Mouse (Mus musculus) gastrocnemius, adult 2 months (tissue): ENCODE results near the gene Plin5. TPM values are rescaled to one million over a fixed set of nuclear protein-coding genes. Genes with fewer than 3 reads are reported as not detected.
"Not testable (repeated sequence)": the region's sequence is repeated elsewhere in the genome, so short reads cannot be mapped to it uniquely, and the experiment has no call there.

Experiments used
- DNase-seq: peaks from one replicate; pipeline ENCODE4 v3.0.0; 2022
- H3K27ac ChIP-seq: fragments of 200-600 bp; 2 replicates; pipeline ENCODE4 v1.8.1; 2022; ENCODE audit warnings: mild to moderate bottlenecking
- H3K4me3 ChIP-seq: fragments of 200-600 bp; 2 replicates; pipeline ENCODE4 v1.8.1; 2022; ENCODE audit warnings: mild to moderate bottlenecking, moderate library complexity
- CTCF ChIP-seq: fragments of 200-600 bp; IDR thresholded peaks from 2 replicates; pipeline ENCODE4 v1.8.1; 2022; ENCODE audit warnings: antibody characterized with exemption, mild to moderate bottlenecking, moderate library complexity
- intact Hi-C: fragments of 180-260 bp; cut with DNase I; formaldehyde crosslinking; loops from one replicate; pipeline ENCODE4 v1.15.1; 2025
- total RNA-seq, 2 experiments: library from RNA; stranded (reverse); gene quantifications; 2 replicates each; pipeline ENCODE4 v1.2.3; 2021

Plin5 gene
- total RNA-seq, 2 experiments from 2014 or later: 22.9 to 55.7 TPM

- intact Hi-C loops: loop anchor here (5.0 kb wide), 1 partner anchor 117 kb away; the partner anchor contains the start of gene Yju2
- Histone ChIP-seq H3K4me3 (peak overlapping the region; percentile 97), H3K27ac (peak overlapping the region; percentile 98)
- TF ChIP-seq CTCF: no peak
- DNase-seq: peak; percentile 89
Observed at GRCm38 (mm10) chr17:56074097-56074826, 43.1 kb downstream of the Plin5 start.

GRCm38 (mm10) chr17:56072243-56072642 is 45.2 kb downstream of the Plin5 start:
- intact Hi-C loops: loop anchor here (5.0 kb wide), 1 partner anchor 115 kb away; the partner anchor contains the start of gene Yju2
- no peak for TF ChIP-seq CTCF
- no peak overlapping the region for H3K27ac ChIP-seq
- DNase-seq: peak; percentile 11
- no peak overlapping the region for H3K4me3 ChIP-seq

DNA sequence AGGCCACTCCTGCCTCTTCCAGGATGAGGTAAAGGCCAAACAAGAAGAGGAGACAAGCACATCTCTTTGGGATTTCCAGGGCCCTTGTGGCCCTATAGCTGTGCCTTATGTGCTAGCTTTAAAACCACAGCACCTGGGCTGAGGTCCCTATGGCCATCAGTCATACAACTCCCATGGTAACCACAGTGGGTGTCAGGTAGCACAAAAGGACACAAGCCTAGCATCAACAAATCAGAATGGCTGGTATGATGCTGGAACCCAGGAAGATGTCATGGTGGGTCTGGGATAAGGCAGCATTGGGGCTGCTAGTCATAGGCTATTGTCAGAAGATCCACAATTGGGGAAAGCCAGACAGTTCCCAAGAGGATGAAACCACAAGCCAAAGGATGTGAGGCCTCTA is 46.3 kb downstream of the Plin5 start:
- DNase-seq: no peak
- Histone ChIP-seq H3K4me3 (no peak overlapping the region), H3K27ac (no peak overlapping the region)
- intact Hi-C loops: loop anchor here (5.0 kb wide), 1 partner anchor 114 kb away; the partner anchor contains the start of gene Yju2
- no peak for TF ChIP-seq CTCF

DNA sequence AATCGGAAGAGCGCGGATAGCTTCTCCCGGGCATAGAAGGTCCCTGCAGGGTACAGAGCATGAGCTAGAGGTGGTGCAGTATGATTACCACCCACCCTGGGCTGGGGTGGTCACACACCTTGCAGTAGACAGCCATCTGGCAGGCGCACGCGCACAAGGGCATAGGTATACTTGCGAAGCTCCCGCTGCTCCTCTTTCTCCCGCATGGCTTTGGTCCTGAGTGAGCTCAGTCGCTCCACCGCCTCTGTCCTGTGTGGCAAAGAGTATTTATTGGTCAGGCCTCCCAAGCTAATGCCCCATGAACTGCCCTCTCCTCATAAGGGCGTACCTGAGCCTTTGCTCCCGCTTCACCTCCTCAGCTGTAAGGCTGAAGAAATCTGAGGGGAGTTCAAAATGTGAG is 48.3 kb downstream of the Plin5 start:
- intact Hi-C loops: no loop called here
- TF ChIP-seq CTCF: no peak
- Histone ChIP-seq H3K27ac (no peak overlapping the region), H3K4me3 (no peak overlapping the region)
- DNase-seq: no peak

GRCm38 (mm10) chr17:56066451-56066850 is 50.9 kb downstream of the Plin5 start:
- Histone ChIP-seq H3K27ac (no peak overlapping the region), H3K4me3 (no peak overlapping the region)
- intact Hi-C loops: no loop called here
- TF ChIP-seq CTCF: no peak
- DNase-seq: no peak

DNA sequence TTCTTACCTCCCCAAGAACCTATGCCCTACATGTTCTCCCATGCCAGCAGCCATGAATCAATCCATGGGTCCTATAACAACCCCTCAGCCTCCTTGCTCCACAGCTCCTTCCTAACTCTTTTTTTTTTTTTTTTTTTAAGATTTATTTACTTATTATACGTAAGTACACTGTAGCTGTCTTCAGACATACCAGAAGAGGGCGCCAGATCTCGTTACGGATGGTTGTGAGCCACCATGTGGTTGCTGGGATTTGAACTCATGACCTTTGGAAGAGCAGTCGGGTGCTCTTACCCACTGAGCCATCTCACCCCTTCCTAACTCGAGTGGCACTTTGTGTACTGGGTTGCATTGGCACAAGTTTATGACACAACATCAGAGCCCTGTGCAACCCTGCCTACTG is 51.7 kb downstream of the Plin5 start:
- intact Hi-C loops, H3K27ac ChIP-seq, H3K4me3 ChIP-seq, DNase-seq: not testable (repeated sequence)

DNA sequence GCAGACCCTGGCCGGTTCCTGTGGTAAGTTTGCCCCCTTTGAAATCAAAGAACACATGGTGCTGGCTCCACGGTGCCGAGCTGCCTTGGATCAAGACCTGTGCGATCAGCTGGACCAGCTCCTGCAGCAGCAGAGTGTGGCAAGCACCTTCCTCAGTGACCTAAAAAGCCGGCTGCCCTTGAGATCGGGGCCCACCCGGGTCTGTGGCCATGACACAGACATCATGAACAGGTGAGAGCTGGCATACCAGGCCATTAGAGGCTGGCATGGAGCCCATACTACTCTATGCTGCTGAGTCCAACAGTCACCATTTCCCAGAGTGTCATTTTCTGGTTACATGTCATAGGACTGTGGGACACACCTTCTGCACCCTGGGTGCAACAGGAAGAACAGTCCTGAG is 55.3 kb downstream of the Plin5 start:
- intact Hi-C loops: no loop called here
- DNase-seq: no peak
- no peak for TF ChIP-seq CTCF
- Histone ChIP-seq H3K27ac (no peak overlapping the region), H3K4me3 (no peak overlapping the region)

Other genes with a start within 250 kb of the Plin5 start
- gene Zfp119a, start 238.7 kb downstream of the Plin5 start, total RNA-seq: 1 to 10 TPM; 3.8 to 4.9 TPM
- gene Zfp959, start 225.5 kb downstream of the Plin5 start, total RNA-seq: 1 to 10 TPM; 2.9 to 3.8 TPM
- 1 to 10 TPM; 2.9 to 4.1 TPM for gene Zfp119b, start 168.1 kb downstream of the Plin5 start, total RNA-seq
- gene Ebi3, start 165.0 kb downstream of the Plin5 start, total RNA-seq: under 1 TPM; 0.20 to 0.39 TPM
- gene Yju2, start 158.5 kb downstream of the Plin5 start, total RNA-seq: 10 to 100 TPM in 1 of 2 experiments, 1 to 10 TPM in 1; 8.3 to 10.2 TPM
- gene Shd, start 147.1 kb downstream of the Plin5 start, total RNA-seq: under 1 TPM in 1 of 2 experiments, not detected in 1; 0.47 TPM
- not detected for gene Fsd1, start 131.1 kb downstream of the Plin5 start, total RNA-seq
- 1 to 10 TPM; 2.6 to 3.1 TPM for gene Stap2, start 112.0 kb downstream of the Plin5 start, total RNA-seq
- 10 to 100 TPM; 41.2 to 41.6 TPM for gene Mpnd, start 111.9 kb downstream of the Plin5 start, total RNA-seq
- 1 to 10 TPM; 8.7 to 9.5 TPM for gene Sh3gl1, start 81.0 kb downstream of the Plin5 start, total RNA-seq
- under 1 TPM; 0.46 to 0.59 TPM for gene Chaf1a, start 77.2 kb downstream of the Plin5 start, total RNA-seq
- 10 to 100 TPM; 55.6 to 64.3 TPM for gene Ubxn6, start 42.6 kb downstream of the Plin5 start, total RNA-seq
- 10 to 100 TPM; 23.8 to 26.3 TPM for gene Hdgfl2, start 38.0 kb downstream of the Plin5 start, total RNA-seq
- 100 to 1,000 TPM; 255 to 281 TPM for gene Plin4, start 7.8 kb downstream of the Plin5 start, total RNA-seq
- gene Lrg1, start 4.4 kb upstream of the Plin5 start, total RNA-seq: 10 to 100 TPM; 13.2 to 25.5 TPM
- gene Sema6b, start 22.7 kb upstream of the Plin5 start, total RNA-seq: 1 to 10 TPM; 1.9 to 3.2 TPM
- gene Tnfaip8l1, start 44.9 kb upstream of the Plin5 start, total RNA-seq: under 1 TPM; 0.25 to 0.43 TPM
- gene Mydgf, start 66.3 kb upstream of the Plin5 start, total RNA-seq: 10 to 100 TPM; 17.0 to 17.7 TPM
- gene Dpp9, start 101.3 kb upstream of the Plin5 start, total RNA-seq: 10 to 100 TPM; 34.0 to 43.2 TPM
- gene Fem1a, start 139.2 kb upstream of the Plin5 start, total RNA-seq: 100 to 1,000 TPM; 165 to 176 TPM
- gene Ticam1, start 159.2 kb upstream of the Plin5 start, total RNA-seq: 1 to 10 TPM; 2.7 to 3.4 TPM
- gene Plin3, start 175.3 kb upstream of the Plin5 start, total RNA-seq: 10 to 100 TPM; 42.4 to 75.0 TPM
- not detected for gene Arrdc5, start 182.7 kb upstream of the Plin5 start, total RNA-seq
- gene Uhrf1, start 185.7 kb upstream of the Plin5 start, total RNA-seq: 1 to 10 TPM; 1.3 to 2.1 TPM
- gene Kdm4b, start 208.5 kb upstream of the Plin5 start, total RNA-seq: 10 to 100 TPM; 25.6 to 27.3 TPM